Mouse (Mus musculus) neural tube, embryonic 11.5 days (tissue): ENCODE results near the gene Wnt1. TPM values are rescaled to one million over a fixed set of nuclear protein-coding genes. Genes with fewer than 3 reads are reported as not detected.
"Not testable (repeated sequence)": the region's sequence is repeated elsewhere in the genome, so short reads cannot be mapped to it uniquely, and the experiment has no call there.

Experiments used
- ATAC-seq: fragments of 200-750 bp; cut with Nextera tagmentation; 2 replicates; pipeline ENCODE4 v1.8.0; 2017; ENCODE audit warnings: moderate number of reproducible peaks, mild to moderate bottlenecking, moderate TSS enrichment, moderate library complexity; ENCODE audit not compliant: insufficient read depth, low FRiP score, low TSS enrichment
- DNase-seq: peaks from one replicate; pipeline ENCODE4 v3.0.0-alpha.2; 2015; ENCODE audit warnings: low spot score
- H3K27ac ChIP-seq: fragments of 300-500 bp; sonication (generic); 2 replicates; pipeline ENCODE4 v1.5.1; 2014; ENCODE audit warnings: low read depth, mild to moderate bottlenecking, low read length
- H3K27me3 ChIP-seq: fragments of 300-500 bp; sonication (generic); 2 replicates; pipeline ENCODE4 v1.6.1; 2014; ENCODE audit warnings: mild to moderate bottlenecking, low read length, mixed read lengths; ENCODE audit not compliant: control insufficient read depth, insufficient read depth
- H3K36me3 ChIP-seq: fragments of 300-500 bp; sonication (generic); 2 replicates; pipeline ENCODE4 v1.6.1; 2014; ENCODE audit warnings: mild to moderate bottlenecking, low read length, moderate library complexity, mixed read lengths; ENCODE audit not compliant: control insufficient read depth, insufficient read depth
- H3K4me1 ChIP-seq: fragments of 300-500 bp; sonication (generic); 2 replicates; pipeline ENCODE4 v1.6.1; 2014; ENCODE audit warnings: low read length, mixed read lengths; ENCODE audit not compliant: control insufficient read depth, insufficient read depth
- H3K4me2 ChIP-seq: fragments of 300-500 bp; sonication (generic); 2 replicates; pipeline ENCODE4 v1.6.1; 2014; ENCODE audit warnings: low read depth, mild to moderate bottlenecking, moderate library complexity
- H3K4me3 ChIP-seq: fragments of 300-500 bp; sonication (generic); 2 replicates; pipeline ENCODE4 v1.5.1; 2014; ENCODE audit warnings: low read depth, low read length
- H3K9ac ChIP-seq: fragments of 300-500 bp; sonication (generic); 2 replicates; pipeline ENCODE4 v1.6.1; 2014; ENCODE audit warnings: mild to moderate bottlenecking, low read length
- H3K9me3 ChIP-seq: fragments of 300-500 bp; sonication (generic); 2 replicates; pipeline ENCODE4 v1.6.1; 2016; ENCODE audit warnings: low read length; ENCODE audit not compliant: control insufficient read depth
- WGBS: fragments of 180-500 bp; shearing (Covaris S2); extraction: QIAGEN DNeasy Blood & Tissue Kit; methylation state at CpG from one replicate; pipeline ENCODE4 v1.1.7; 2014; 5-methylcytosine and 5-hydroxymethylcytosine counted together
- polyA plus RNA-seq: library from polyadenylated mRNA; unstranded; fragments of >200 nt; fragmentation: Nextera tagmentation; extraction: Ambion mirVana; gene quantifications from 2 replicates; pipeline ENCODE4 v1.2.1, GENCODE M21; 2014

The Wnt1 gene
- polyA plus RNA-seq, 1 experiment from 2014 or later: 12.9 TPM

GRCm38 (mm10) chr15:98806071-98806808 is 16.6 kb downstream of the Wnt1 start:
- H3K4me1 ChIP-seq: peaks cover 30% of the 10 kb centered on the region
- 2% methylated on average over 30 of the region's 30 CpGs for WGBS
- H3K9ac ChIP-seq: peak overlapping the region; percentile 60; the same call in 1 of the 2 replicates
- H3K36me3 ChIP-seq: no peaks in the 10 kb centered on the region
- ATAC-seq (no peak), DNase-seq (peak; percentile 31)
- peak overlapping the region; percentile 79 for H3K4me2 ChIP-seq
- H3K27me3 ChIP-seq: peaks cover 86% of the 10 kb centered on the region
- H3K4me3 ChIP-seq: peak overlapping the region; percentile 40
- no peak overlapping the region for H3K27ac ChIP-seq
- H3K9me3 ChIP-seq: no peaks in the 10 kb centered on the region

- Histone ChIP-seq H3K9ac (peak overlapping the region; percentile 32; the same call in 1 of the 2 replicates), H3K9me3 (no peaks in the 10 kb centered on the region), H3K27me3 (peaks cover 78% of the 10 kb centered on the region), H3K36me3 (no peaks in the 10 kb centered on the region), H3K4me1 (peaks cover 30% of the 10 kb centered on the region), H3K27ac (no peak overlapping the region), H3K4me3 (peak overlapping the region; percentile 33), H3K4me2 (peak overlapping the region; percentile 48)
- ATAC-seq (no peak), DNase-seq (peak; percentile 22)
- WGBS: 1% methylated on average over 58 of the region's 58 CpGs
These were observed 17.4 kb downstream of the Wnt1 start for GRCm38 (mm10) chr15:98806809-98807770.

- peak overlapping the region; percentile 48 for H3K4me2 ChIP-seq
- H3K36me3 ChIP-seq: peaks cover 3% of the 10 kb centered on the region; the same call in 1 of the 2 replicates
- no peaks in the 10 kb centered on the region for H3K9me3 ChIP-seq
- no peak for ATAC-seq
- no peak overlapping the region for H3K27ac ChIP-seq
- WGBS: 1% methylated on average over 19 of the region's 34 CpGs
- peak; percentile 26 for DNase-seq
- H3K4me1 ChIP-seq: peaks cover 30% of the 10 kb centered on the region
- H3K4me3 ChIP-seq: peak overlapping the region; percentile 33
- H3K27me3 ChIP-seq: peaks cover 68% of the 10 kb centered on the region
- 0 out of 2 replicates have a peak overlapping the region, but pooled peaks have one; percentile 23 for H3K9ac ChIP-seq
These were observed 18.4 kb downstream of the Wnt1 start for GRCm38 (mm10) chr15:98807895-98808650.

DNA sequence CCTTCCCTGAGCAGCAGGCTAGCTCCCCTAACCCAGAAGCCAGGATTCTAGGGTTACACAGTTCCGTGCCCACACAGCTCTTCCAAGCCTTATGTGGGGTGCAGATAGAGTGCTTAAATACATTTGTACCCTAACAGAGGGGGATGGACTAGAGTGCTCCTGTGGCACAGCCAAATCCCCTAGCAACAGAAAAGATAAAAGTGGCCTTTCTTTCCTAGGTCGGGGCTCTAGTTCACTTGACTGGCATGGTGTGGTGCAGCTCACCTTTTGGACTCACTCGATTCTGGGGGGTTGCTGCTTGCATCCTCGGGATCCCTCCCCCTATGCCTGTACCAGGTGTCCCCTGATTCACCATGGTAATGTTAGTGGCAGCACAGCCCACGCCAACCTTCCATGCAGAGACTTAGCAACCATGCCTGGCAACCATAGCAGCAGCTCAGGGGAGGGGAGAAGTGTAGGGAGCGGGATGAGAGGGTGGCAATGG is 19.0 kb downstream of the Wnt1 start:
- Histone ChIP-seq H3K4me2 (0 out of 2 replicates have a peak overlapping the region, but pooled peaks have one; percentile 48), H3K9me3 (no peaks in the 10 kb centered on the region), H3K27me3 (peaks cover 62% of the 10 kb centered on the region), H3K27ac (no peak overlapping the region), H3K4me1 (peaks cover 30% of the 10 kb centered on the region), H3K9ac (no peak overlapping the region), H3K36me3 (peaks cover 8% of the 10 kb centered on the region; the same call in 1 of the 2 replicates), H3K4me3 (no peak overlapping the region; the same call in 1 of the 2 replicates)
- ATAC-seq: no peak
- peak; percentile 9 for DNase-seq
- WGBS: 2% methylated on average over 6 of the region's 6 CpGs

GRCm38 (mm10) chr15:98809390-98809789 is 19.7 kb downstream of the Wnt1 start, which contains the start of gene Ddn:
TSS of gene Ddn (minus strand) at chr15:98809490.
- Histone ChIP-seq H3K27ac (no peak within 1 kb of the TSS), H3K27me3 (peaks cover 56% of the 10 kb centered on the region), H3K4me2 (peak within 1 kb of the TSS; percentile 48), H3K4me1 (peaks cover 24% of the 10 kb centered on the region), H3K4me3 (peak within 1 kb of the TSS; percentile 33; the same call in 1 of the 2 replicates), H3K9me3 (no peaks in the 10 kb centered on the region), H3K36me3 (peaks cover 10% of the 10 kb centered on the region; the same call in 1 of the 2 replicates), H3K9ac (no peak within 1 kb of the TSS)
- ATAC-seq (no peak), DNase-seq (peak; percentile 1)
- WGBS: 39% methylated on average over 3 of the region's 3 CpGs

DNA sequence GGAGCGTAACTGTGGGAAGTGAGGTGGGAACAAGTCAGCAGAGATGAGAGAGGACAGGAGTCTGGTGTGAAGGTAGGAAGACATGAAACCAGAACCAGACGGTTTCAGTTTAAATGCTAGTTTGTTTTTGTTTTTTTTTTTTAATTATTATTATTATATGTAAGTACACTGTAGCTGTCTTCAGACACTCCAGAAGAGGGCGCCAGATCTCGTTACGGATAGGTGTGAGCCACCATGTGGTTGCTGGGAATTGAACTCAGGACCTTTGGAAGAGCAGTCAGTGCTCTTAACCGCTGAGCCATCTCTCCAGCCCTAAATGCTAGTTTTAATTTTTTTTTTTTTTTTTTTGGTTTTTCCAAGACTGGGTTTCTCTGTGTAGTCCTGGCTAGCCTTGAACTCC is 20.6 kb downstream of the Wnt1 start:
- Histone ChIP-seq H3K4me1 (peaks cover 24% of the 10 kb centered on the region), H3K27me3 (peaks cover 48% of the 10 kb centered on the region), H3K36me3 (peaks cover 10% of the 10 kb centered on the region; the same call in 1 of the 2 replicates)
- H3K9me3 ChIP-seq, H3K4me2 ChIP-seq, H3K4me3 ChIP-seq, H3K9ac ChIP-seq, ATAC-seq, H3K27ac ChIP-seq, DNase-seq: not testable (repeated sequence)
- 71% methylated on average over 6 of the region's 6 CpGs for WGBS

DNA sequence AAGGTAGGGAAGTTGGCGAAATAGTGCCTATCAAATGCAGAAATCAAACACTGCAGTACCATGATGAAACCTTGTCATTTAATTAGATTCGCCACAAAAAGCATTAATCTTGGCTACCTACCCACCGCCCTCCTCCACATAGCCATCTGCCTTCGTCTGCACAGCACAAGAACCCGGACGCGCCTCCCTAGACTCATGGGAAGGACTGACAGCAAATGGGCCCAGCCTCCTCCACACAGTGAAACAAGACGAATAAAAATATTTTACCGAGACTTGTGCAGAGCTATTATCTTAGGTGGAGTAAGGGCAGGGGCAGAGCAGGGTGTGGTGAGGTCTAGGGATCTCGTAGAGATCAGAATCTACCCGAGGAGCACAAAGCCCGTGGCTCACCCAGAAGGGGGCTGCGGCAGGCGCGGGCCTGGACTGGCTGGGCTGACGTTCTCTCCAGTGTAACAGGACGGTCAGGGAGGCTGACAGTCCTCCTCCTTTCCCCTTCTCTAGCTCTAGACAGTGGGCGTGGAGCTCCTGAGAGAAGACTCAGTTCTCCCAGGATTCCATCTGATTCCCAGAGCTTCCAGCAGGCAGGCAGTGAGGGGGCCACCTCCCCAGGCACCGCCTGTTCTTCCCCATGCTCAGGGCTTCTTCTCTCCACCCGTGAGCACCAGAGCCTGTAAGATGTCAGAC is 23.2 kb downstream of the Wnt1 start:
- Histone ChIP-seq H3K9me3 (no peaks in the 10 kb centered on the region), H3K4me3 (no peak overlapping the region), H3K4me1 (peaks cover 3% of the 10 kb centered on the region; the same call in 1 of the 2 replicates), H3K9ac (no peak overlapping the region), H3K4me2 (no peak overlapping the region), H3K27me3 (peaks cover 22% of the 10 kb centered on the region), H3K36me3 (peaks cover 10% of the 10 kb centered on the region; the same call in 1 of the 2 replicates), H3K27ac (no peak overlapping the region)
- no peak for DNase-seq
- no peak for ATAC-seq
- 83% methylated on average over 18 of the region's 20 CpGs for WGBS
